Mouse (Mus musculus): Measurements from ENCODE around the gene Barx2.

Barx2 gene

DNA sequence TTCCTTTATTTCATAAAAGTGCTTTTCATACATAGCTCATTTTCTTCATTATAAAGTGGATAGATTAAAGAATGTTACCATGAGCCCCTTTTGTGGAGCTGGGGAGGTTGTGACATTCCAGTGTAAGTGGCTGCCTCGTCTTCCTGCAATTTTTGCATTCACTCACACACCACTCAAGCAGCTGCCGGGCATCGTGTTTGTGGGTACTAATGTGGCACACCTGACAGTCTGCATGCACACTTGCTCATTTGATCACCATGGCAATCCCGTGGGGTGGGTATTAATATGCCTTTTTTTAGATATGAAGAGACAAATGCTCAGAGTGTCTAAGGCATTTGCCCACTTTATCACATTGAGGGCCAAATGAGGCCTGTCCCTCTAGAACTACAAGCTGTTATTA, 24.9 kb downstream of the Barx2 start:
- DNase-seq (ENCODE audit: low read depth, low spot score): no peak

DNA sequence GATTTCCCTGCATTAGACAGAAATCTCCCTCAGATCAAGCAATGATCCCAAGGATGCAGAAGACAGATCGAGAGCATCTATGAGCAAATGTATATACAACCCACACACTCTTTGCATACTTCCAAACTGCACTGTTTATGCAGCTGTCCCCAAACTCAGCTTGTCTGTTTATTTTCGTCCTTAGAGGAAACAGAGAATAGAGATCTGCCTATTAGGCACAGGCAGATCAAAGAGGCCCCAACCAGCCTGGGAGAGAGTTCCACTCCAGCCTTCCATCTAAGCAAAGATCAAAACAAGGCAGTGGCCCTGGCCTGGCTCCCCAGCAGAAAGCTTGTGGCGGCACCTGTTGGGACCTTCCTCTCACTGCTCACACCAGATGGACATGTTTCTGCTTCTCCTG, 27.0 kb downstream of the Barx2 start:
- no peak for DNase-seq (ENCODE audit: low read depth, low spot score)

DNA sequence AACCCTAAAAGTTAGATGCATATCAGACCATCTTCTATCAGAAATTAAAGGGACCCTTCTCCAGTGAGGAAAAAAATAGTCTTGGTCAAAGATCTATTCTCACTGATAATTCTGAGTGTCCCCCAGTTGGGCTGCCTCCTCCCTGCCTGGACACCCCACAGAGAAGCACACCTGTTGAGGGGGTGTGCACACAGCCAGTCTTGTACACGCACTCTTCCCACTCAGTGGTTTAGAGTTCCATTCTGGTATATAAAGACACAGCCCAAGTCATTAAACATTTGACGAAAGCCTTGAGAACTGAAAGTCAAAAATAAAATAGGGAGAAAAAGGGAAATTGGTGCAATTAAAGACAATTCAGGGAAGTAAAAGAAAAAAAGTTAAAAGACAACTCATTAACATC, 30.9 kb downstream of the Barx2 start:
- DNase-seq (ENCODE audit: low read depth, low spot score): no peak

DNA sequence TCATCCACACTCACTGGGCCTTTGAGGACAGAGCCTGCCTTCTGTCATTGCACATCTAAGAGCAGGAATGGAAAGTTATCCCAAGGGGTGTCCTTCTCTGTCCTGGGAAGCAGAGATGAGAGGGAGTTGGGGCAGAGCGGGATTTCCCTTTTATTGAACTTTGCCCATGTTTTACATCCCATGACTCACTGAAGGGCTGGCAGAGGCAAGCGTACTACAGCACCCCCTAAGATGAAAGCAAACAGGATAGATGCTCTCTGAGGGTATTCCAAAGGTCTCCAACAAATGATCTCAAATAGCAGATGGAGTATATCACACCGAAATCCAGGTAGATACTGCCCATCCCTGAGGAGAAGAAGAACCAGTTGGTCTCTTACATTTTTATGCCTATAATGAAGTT, 37.7 kb downstream of the Barx2 start:
- no peak for DNase-seq (ENCODE audit: low read depth, low spot score)

DNA sequence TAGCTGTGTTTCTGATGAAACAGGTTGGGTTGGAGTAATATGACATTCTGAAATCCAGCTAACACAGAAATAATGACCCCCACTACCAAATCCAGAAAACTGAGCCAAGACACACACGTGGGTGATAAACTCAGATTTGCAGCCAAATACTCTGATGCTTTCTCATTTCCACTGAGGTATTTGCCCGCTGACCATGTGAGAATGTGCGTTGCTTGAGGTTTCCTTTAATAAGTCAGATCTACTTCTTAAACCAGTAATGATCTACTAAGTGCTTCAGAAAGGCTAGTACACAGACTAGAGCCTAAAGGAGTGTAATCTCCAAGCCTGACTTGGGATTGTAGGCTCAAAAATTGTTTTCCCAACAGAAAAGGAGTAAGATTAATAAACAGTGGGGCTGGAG, 39.0 kb downstream of the Barx2 start:
- DNase-seq (ENCODE audit: low read depth, low spot score): no peak

DNA sequence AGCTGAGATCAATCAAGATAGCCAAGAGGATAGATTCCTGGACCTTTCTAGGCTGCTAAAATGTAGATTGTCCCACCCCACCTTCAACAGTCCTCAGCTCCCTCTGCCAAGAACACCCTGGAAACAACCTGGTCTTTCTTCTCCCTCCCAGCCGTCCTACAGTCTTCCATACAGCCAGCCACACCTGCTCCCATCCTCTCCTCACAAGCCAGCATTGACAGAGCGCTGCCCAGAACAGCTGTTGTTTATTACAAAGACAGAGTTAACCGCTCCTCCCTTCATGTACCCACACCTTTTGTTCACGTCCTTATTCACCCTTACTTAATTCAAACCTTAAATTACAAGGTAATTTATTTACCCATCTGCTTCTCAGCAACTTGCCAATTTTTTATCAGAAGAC, 41.9 kb downstream of the Barx2 start:
- no peak for DNase-seq (ENCODE audit: low read depth, low spot score)

DNA sequence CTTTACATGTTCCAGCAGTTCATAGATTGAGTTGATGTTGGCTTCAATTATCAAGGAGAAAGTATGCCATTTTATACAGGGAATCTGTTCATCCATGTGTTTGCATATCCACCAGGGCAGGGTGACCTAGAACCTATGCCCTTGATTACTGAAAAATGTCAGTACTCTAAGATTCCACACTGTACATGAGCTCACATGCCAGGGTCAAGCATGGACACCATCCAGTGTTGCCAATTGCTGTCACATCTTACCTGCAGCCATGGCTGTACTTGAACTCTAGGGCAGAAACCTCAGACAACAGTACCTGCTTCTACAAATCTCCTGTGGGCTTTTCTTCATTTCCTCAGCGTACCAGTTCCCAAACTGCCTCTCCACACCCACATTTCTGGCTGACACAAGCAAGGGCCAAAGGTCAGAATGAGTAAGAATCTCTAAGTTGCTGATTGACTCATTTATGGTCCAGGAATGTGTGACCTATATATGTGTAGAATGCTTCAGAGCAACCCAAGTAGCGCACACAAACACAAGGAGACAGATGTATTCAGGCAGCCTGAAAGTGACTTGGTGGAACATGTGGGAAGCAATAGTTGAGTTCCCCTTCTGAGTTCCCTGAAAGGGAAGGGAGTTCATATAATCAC, 44.3 kb downstream of the Barx2 start:
- no peak for DNase-seq (ENCODE audit: low read depth, low spot score)

DNA sequence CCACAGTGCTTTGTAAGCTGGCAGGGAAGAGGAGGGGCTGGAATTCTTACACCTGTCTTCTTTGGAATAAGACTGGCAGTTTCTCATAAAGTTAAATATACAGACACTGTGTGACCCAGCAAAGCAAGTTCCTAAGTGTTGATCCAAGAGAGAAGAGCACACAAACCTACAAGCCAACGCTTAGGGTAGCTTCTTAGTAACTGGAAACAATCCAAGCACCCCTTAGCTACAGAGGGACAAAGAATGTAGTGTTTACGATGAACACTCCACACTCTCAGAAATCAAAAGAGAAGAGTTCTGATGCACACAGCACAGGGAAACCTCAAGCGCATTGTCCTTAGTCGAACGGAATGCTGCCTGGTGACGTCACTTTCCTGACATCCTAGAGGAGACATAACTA, 49.4 kb downstream of the Barx2 start:
- DNase-seq (ENCODE audit: low read depth, low spot score): no peak

DNA sequence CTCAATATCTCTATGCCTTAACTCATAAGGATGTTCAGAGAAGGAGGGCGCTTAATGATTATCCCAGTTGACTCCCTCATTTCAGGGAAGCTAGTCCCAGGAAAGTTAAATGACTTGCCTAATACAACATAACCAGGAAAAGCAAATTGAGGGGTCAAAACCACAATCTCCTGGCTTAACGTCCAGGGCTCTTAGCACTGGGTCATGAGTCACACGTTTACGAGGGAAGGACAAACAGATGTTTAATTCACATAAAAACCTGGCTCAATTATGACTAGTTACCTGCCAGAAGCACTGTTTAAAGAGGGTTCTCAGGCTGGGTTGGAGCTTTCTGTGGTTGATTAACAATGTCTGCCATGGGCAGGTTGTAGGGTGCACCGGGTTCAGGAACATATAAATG, 53.8 kb downstream of the Barx2 start:
- DNase-seq (ENCODE audit: low read depth, low spot score): no peak

DNA sequence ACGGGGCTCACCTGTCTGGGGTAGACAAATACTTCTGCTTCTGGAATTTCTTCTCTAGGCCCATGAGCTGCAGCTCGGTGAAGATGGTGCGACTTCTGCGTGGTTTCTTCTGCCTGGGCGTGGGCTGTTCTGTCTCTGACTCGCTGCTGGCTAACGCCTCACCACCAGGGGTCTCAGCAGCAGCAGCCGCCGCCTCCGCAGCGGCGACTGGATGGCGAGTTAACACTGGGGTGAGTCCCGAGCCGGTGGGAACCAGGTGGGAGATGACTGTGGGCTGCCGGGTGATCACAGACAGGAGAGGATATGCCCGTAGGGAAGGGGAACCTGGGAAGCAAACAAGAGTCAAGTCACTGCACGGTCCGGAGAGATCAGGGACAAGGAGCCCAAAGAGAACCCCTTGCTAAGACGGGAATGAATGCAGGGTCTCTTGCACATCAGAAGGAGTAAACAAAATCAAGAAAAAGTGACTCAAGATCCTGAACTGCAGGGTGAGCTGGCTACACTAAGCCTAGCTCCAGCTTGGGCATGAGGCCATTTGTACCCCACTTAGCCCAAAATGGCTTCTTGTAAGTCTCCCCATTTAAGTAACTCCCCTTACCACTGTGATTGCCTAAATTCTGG, 54.4 kb downstream of the Barx2 start:
- DNase-seq (ENCODE audit: low read depth, low spot score): no peak

DNA sequence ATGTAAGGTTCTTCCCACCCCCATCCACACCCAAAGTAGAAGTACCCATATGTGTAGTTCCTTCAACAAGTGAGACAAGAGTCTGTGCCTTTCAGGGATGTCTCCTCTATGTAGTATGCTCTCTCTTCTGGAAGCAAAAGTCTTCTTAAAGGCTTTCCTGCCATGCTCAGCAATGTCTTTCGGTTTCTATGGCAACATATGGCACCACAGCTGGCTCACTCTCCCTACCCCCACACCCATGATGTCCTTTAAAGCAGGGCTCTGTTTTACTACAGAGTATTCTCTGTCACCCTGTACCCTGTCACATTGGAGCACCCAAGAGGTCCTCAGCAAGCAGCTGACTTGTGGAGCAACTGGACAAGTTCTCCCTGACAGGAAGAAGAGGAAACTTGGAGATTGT, 55.8 kb downstream of the Barx2 start:
- DNase-seq (ENCODE audit: low read depth, low spot score): peak; percentile 4

DNA sequence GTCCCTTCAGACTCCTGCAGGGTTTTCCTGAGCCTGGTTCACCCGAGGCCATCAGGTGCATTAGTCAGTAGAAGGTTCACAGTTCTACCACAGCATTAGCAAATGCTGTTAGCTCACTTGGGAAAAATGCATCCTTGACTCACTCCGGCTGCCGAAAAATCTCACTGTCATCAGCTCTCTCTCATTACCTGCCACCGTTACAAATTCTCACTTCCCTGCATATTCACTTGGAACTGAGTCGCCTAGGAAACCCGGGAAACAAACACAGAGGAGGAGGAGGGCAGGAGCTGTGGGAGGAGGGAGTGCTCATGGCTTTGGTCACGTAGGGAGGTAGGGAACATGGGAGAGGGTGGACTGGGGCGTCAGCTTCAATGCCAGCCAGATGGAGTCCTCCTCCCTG, 56.8 kb downstream of the Barx2 start:
- no peak for DNase-seq (ENCODE audit: low read depth, low spot score)

DNA sequence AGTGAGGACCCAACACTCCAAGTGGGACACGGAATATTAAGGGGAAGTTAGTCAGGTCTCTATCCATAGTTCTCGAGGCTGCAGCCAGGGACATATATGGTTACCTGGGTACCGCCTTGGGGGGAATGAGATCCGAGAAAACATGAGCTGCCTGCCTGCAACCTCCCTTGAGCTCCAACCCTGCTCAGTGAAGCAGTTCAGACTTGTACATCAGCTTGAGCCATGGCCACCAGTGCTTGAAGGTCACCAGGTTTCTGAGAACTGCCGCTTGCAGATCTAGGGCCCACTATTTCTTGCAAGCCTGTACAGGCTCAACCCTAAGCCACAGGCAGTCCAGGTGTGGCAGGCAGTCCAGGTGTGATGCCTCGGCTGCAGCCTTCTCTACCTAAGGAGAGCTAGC, 57.6 kb downstream of the Barx2 start:
- DNase-seq (ENCODE audit: low read depth, low spot score): no peak

DNA sequence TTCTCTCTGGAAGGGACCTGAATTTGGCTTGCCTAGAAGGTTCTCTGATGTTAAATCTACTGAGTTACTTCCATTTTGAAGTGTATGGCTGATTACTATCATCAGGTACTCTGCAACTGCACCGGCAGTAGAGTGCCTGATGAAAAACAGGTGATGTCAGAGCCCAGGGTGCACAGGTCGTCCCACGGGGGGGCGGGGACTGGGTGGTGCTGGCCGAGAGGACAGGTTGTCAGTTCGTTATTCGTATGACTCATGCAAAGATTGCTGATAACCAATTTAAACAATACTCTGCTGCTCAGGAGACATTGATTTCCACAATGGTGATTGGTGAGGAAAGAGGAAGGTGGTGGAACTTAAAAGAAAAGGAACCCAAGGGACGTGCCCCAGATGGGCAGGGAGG, 61.6 kb downstream of the Barx2 start:
- DNase-seq (ENCODE audit: low read depth, low spot score): no peak

DNA sequence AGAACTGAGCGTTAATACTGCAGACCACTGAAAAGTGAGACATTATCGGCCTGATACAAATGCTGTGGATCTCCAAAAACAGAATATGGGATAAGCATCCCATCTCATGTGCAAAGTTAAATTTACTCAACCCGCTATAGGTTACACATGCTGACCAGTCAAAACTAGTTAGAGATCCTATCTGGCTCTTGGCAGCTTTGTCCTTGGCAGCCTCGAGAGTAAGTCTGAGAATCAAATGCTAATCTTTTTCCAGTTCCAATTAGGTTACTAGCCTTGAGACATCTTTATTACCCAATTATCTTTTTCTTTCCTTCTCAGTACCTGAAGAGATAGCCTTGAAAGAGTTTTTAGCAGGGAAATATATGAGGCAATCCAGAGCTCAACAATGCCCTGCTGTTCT, 62.6 kb downstream of the Barx2 start:
- DNase-seq (ENCODE audit: low read depth, low spot score): no peak

DNA sequence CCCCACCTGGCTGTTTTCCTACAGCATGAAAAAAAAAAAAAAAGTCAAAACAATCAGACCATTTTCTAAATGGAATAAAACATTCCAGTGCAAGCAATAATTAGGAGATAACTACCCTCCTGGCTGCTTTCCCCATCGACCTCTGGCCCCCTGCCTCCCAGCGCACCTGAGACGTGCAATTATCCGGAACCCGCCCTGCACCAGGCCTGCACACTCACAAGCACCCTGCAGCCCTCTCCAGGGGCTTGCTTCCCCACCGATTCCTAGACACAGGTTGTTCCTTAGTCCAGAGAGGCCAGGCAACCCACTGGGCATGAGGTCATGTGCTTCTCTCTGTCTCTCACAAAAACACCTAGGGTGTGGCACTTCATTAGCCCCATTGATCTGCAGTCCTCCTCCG, 63.9 kb downstream of the Barx2 start:
- DNase-seq (ENCODE audit: low read depth, low spot score): no peak

DNA sequence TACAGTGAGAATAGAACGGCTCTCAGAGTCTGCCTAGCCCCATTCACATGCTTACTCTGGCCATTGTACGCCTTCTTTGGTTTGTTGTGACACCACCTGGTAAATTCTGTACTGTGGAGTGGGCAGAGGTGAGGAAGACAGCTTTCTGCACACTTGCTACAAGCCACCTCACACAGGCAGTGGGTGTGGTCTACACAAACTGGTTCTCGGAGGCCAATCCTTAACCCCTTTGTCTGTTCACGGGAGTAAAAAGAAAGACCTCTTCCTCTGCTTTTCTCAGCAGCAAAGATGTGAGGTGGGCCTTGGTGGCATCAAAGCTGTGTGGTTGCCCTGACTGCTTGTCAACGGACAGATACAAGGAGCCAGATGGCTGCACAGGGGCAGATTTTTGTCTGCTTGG, 68.6 kb downstream of the Barx2 start:
- DNase-seq (ENCODE audit: low read depth, low spot score): no peak

DNA sequence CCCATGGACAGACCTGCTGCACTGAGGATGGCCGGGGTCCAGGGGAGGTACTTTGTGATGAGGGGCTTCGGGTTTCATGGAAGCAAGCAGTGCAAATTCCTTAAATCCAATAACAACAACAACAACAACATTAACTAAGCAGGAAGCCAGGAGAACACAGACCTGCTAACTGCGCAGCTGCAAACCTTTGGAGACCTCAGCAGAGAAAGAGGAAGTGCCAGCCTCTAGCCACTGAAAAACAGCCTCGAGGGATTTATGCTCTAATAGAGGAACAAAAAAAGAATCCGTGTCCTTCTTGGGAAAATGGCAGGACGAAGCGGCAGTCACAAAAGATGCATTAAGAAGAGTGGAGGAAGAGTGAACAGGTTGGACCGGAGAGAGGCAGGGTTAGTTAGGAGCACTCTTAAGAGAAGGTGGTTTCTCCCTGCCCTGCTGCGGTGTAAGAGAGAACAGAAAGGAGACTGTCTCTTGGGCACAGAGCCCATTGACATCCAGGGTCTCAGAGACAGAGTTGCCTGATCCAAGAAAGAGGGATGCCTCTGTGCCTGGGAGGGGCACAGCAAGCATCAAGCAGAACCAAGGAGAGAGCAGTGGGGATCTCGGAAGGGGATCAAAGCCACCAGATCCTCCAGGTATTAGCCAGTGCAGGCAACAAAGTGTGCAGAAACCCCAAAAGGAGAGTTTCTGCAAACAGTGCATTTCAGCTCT, 72.0 kb downstream of the Barx2 start:
- DNase-seq (ENCODE audit: low read depth, low spot score): peak; percentile 61

DNA sequence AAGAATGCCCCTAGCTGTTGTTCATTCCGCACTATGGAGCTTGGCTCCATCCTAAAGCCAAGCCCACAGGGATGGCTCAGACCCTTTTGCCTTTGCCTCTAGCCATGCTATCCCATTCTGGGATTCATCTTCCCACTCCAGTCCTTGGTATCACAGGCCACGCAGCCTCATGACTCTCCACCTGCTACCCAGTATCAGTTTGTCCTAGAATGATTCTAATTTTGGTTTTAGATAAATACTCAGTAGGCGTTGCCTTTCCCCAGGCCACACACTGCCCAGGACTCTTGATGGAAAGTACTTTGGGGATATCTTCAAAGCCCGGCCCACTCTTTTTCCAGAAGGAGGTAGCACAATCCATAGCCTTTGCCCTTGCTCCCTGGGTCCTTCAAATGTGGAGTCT, 72.7 kb downstream of the Barx2 start:
- DNase-seq (ENCODE audit: low read depth, low spot score): no peak

DNA sequence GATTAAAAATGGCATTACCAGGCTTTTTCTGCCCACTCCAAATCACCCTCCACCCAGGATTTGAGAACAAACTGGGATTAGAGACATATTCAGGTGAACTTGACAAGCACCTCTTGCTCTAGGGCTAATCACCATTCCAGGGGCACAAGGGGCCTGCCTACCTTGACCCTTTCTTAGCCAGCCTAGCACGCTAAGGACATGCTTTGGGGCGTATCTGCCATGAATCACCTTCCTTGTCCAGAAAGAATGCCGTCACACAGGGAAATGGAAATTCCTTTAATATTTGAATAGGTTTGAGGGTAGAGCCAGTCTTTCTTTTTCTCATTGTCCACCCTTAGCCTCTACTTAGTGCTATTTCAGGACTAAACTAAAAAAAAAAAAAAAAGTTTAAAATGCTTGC, 73.2 kb downstream of the Barx2 start:
- no peak for DNase-seq (ENCODE audit: low read depth, low spot score)

DNA sequence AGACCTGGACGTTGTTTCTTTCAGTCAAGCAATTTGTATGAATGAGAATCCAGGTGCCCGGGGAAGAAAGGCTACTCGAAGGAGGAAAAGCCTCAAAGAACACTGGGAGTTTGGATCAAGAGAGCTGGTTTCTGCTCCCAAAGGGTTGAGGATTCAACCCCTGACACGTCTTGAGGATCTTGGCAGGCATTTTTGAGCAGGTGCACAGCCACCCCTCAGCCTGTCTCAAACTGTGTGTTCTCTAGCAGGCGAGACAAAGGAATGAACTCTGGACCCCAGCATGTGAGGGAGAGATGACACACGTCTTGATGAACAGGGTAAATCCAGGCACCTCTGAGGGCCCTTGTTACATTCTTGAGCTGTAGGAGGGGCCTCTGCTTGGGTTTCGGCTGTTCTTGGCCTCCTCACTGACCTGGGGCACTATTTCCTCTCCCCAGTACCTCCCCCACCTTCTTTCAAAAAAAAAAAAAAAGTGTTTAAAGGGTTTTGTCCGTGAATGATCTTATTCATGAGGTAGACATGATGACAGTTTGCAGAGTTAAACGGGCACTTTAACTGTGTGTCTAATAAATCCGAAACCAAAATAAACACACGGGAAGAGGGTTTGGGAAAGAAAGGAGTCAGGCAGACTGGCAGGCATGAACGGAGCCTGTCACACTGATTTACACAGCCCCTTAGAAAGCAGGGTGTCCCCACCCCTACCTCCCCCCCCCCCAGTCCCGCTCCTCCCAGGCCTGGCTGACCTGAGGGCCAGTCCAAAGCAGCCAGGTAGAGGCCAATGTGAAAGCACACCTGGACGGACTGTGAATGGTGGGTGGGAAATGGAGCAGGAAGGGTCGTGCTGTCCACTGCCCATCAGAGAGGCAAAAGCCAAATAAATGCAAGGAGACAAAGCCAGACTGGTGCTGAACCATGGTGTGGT, 73.9 kb downstream of the Barx2 start:
- no peak for DNase-seq (ENCODE audit: low read depth, low spot score)

DNA sequence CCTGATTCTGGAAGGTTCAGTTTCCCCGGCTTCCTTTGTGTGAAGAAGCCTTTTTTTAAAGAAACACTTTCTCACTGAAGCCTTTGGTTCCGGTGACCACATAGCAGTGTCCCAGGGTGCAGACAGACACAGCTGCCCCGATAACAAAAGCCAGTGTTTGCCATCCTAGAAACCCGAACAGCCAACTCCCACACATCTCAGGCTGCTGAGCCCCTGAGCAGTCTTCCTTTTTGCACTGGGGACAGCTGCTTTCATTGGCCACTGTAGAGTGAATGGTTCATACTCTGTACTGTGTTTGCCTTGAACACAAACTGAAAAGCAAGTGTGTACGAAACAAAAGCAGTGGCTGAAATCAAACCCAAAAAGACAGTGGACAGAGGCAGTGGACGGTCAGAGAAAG, 75.2 kb downstream of the Barx2 start:
- no peak for DNase-seq (ENCODE audit: low read depth, low spot score)

Data from A20 (cell line).